Mouse (Mus musculus): ENCODE results near the gene Olfr1281.
"Not testable (repeated sequence)": the region's sequence is repeated elsewhere in the genome, so short reads cannot be mapped to it uniquely, and the experiment has no call there.

The Olfr1281 gene

DNA sequence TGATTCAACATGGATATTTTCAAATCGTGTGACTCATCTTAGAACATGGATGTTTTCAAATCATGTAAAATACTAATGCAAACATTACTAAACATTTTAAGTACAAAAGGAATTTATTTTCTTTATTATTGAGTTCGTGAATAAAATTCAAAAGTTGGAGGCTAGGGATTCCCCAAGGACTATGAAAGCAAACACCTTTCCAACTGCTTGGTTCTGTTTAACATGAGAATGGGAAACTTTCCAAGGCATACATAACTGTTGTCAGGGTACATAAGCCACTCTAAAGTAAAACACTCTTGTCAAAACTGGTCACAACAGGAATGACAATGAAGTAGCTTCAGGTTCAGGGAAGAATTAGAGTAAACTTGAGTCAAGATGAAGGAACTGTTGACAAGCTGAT, at the start of gene Olfr1281:
Gene Olfr1281, plus strand, starts transcription at position 301 of the 400 bp plus-strand sequence.
- DNase-seq = no peak

DNA sequence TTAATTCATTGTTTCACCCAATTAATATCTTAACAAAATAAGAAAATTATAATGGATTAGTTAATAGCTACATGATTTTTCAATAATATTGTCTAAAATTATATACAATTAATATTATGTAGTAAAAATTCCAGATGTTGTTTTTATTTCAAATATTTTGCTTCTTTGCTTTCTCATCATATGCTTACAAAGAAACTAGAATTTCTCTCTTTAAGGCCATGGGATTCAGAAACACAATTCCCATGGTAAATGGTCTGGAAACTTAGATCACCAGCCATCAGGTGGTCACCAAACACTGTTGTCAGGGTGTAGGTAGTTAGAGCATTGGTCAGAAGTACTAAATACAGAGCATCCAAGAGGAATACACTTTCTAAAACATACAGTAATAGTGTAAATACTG, 36.5 kb upstream of the Olfr1281 start, which contains the start of gene Olfr1278:
Gene Olfr1278, plus strand, starts transcription at position 301 of the 400 bp plus-strand sequence.
- DNase-seq = no peak

DNA sequence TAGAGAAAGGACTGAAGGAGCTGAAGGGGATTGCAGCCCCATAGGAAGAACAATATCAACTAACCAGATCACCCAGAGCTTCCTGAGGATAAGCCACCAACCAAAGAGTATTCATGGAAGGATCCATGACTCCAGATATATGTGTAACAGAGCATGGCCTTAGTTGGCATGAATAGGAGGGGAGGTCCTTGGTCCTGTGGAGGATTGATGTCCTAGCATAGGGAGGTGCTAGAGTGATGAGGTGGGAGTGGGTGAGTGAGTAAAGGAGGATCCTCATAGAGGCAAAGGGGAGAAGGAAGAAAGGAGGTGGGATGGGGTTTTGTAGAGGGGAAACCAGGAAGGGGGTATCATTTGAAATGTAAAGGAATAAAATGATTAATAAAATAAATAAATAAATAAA, 27.8 kb upstream of the Olfr1281 start:
- DNase-seq = no peak

DNA sequence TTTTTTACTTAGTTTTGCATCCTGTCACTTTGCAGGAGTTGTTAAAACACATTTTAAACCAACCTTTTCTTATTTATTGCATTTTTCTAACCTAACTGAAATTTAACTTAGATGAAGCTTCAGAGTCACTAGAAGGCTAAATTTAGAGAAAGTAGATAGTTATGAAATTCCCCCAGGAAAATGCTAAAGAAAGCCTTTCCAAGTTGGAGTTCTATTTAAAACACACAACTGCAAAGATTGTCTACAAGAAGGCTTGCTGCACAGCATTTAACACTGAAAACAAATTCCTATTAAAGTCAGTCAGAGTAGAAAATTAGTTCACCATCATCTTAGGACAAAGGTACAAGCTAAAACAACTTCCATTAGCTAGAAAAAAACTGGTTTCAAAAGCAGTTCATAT, 25.9 kb upstream of the Olfr1281 start, which contains the start of gene Olfr1279:
Gene Olfr1279, plus strand, starts transcription at position 262 of the 400 bp plus-strand sequence.
- DNase-seq = no peak

DNA sequence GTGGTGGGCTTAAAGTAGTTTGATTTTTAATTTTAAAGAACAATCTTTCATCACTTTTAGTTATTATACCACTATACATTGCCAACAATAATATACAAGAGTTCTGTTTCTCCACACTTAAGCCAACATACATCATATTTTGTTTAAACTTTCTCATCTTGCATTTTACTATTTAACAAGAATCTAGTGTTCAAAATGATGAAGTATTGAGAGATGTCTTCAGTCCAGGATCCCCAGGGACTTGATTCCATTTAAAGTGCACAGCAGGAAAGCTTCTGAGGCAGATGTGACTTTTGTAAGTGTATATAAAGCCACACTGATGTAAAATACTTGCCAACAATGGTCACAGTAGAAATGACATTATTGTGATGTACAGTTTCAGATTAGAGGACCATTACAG, 12.6 kb upstream of the Olfr1281 start, which contains the start of gene Olfr1280:
Gene Olfr1280, plus strand, starts transcription at position 301 of the 400 bp plus-strand sequence.
- DNase-seq = no peak

DNA sequence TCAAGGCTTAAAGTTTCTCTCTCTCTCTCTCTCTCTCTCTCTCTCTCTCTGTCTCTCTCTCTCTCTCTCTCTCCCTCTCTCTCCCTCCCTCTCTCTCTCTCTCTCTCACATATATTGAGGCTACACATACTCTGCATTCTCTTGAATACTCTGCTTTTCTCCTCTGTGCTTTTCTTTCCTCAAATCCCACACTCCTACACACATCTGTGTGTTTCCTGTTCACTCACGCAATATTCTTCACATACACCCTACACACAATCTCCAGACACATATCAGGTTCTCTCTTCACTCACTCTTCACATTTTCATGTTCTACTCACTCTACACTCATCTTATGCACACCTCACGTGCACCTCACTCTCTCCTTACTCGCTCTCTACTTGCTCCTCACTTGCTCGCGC, 7.4 kb downstream of the Olfr1281 start:
- DNase-seq = not testable (repeated sequence)

DNA sequence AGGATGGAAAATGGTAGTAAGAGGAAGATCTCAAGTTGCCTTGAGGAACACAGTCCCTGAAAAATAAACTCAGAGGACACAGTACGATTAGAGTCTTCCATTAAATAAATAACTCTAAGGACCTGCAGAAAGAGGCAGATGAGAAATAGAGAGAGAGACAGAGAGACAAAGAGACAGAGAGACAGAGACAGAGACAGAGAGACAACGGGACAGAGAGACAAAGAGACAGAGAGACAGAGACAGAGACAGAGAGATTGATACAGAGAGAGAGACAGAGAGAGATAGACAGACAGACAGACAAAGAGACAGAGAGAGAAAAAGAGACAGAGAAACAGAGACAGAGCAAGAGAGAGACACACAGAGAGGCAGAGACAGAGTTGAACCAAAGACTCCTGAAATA, 9.7 kb downstream of the Olfr1281 start, which contains the start of gene Olfr1282:
Gene Olfr1282, minus strand, starts transcription at position 101 of the 400 bp plus-strand sequence.
- DNase-seq = no peak

DNA sequence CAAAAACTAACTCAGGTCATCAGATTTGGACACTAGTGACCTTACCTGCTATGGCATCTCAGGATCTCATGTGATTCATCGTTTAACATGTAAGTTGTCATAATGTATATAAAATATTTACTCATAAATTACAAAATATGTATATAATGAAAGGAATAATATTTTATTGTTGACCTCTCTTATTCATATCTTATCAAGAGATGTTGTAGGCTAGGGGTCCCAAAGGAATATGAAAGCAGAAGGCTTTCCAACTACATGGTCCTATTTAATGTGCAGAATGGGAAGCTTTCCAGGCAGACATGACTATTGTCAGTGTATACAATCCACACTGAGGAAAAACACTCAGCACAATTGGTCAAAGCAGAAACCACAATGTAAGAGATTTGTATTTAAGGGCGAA, 40.2 kb downstream of the Olfr1281 start, which contains the start of gene Olfr1283:
Gene Olfr1283, plus strand, starts transcription at position 301 of the 400 bp plus-strand sequence.
- DNase-seq = no peak

DNA sequence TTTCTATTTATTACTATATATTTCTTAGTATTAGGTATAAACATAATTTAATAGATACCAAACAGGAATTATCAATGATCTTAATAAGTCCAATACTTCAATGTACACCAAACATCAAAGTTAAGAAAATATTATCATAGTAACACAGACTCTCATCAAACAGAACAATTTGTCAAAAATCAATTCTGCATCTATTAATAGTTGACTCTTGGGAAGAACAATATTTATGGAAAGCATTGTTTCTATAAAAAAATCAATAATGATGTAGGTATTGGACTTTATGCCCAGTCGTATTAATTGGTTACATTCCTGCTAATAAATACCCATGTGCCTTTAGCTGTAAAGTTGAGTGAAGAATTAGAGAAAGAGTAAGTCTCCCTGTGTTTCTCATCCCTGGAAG, 48.9 kb downstream of the Olfr1281 start, which contains the start of gene Olfr1284:
Gene Olfr1284, plus strand, starts transcription at position 301 of the 400 bp plus-strand sequence.
- no peak for DNase-seq
